Mouse (Mus musculus) 416B (cell line): ENCODE results near the gene Ttc34.

Experiments used
- DNase-seq: peaks from one replicate; pipeline ENCODE4 v3.0.0; 2011; ENCODE audit warnings: low read depth

Gene Ttc34

DNA sequence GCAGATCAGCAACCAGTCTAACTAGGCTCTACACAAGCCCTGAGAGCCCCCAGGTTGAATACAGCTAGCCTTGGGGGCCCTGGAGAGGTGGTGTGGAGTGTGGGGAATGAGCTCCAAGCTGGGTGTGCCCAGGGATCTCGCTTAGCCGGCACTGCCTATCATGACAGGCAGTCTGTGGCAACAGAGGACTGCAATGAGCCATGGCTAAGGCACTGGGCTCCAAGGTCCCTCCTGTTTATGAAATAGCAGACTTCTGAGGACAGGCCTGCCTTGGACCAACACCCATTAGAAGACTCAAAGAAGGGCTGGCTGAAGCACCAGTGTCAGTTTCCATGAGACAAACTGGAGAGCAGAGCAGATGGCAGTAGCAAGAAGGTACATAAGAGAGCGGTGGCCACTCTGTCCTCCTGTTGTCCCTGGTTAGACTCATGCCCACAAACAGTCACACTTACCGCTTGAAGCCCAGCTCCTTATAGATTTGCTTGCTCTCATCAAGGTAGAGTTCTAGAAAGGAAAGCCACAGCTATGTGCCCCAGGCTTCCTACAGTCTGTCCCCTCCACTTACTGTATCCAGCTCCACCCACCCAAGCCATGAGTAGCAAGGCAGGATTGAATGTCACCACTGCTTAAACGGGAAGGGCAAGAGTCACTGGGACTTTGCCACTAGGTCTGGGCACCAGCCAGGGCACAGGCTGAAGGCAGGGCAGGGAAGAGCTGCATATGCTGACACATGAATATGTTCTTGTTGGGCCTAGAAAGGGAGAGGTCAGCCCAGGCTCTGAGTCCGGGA lies 60.6 kb downstream of the Ttc34 start:
- no peak for DNase-seq

DNA sequence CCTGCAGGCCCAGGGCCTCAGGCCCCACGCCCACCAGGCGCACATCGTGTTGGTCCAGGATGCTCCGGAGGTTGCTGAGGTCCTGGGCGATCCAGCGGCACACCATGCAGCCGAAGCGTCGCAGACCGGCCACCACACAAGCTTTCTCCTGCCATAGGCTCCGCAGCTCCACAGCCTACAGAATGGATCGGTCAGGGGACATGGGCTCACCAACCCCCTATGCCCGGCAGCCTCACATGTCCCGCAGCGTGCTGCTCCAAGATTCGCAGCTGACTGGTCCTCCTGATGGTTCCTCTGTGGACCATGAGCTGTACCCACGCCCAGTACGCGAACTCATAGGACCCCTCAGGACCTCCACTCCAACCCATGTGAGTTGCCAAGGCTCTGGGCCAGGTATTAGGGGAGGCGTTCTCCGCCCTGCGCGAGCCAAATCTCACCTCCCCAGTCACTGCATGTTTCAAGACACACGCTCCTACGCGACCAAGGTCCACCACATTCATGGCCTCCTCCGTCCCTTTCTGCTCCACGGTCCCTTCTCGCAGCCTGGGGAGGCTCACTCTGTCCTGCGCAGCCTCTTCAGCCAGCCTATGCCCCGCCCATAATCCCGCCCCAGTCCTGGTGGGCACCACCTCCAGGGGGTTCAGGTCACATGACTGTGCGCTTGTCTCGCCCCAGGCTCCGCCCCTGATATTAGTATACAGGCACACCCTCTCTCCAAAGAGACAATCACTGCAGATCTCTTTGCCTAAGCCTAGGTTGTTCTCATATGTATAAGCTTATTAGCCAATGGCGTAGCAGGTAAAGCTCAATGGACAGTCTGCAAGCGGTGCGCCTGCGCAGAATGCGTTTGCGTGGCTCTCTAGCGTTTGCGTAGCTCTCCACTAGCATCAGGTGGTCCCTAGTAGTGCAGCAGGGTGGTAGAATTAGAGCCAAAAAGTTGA lies 61.5 kb downstream of the Ttc34 start, which contains the start of gene Fam213b:
Gene Fam213b, minus strand, starts transcription at position 630 of the 941 bp plus-strand sequence.
- no peak for DNase-seq

- no peak for DNase-seq
Observed at GRCm38 (mm10) chr4:154902371-154902770, 65.1 kb downstream of the Ttc34 start.

- DNase-seq, result no peak
Observed at GRCm38 (mm10) chr4:154904185-154905071, 67.2 kb downstream of the Ttc34 start.

DNA sequence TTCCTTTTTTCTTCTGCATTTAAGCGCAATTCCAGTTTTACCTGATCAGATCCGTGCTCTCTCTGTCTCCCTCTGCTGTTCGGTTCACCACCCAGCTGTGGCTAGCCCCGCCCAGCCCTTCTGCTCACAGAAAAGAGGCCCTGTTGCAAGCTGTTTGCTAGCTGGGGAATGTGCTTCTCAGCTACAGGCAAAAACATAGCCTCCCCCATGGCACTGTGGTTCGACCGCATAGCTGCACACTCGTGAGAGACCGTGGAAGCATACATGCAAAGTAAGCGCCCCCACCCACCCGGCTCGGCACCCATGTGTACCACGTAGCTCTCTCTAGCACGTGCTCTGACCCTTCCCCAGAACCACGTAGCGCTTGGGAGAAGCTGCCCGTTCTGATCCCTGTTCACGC lies 70.6 kb downstream of the Ttc34 start:
- DNase-seq, result peak; percentile 68

- peak; percentile 70 for DNase-seq
Observed at GRCm38 (mm10) chr4:154908490-154908889, 71.2 kb downstream of the Ttc34 start.

GRCm38 (mm10) chr4:154910606-154911522 lies 73.6 kb downstream of the Ttc34 start:
- DNase-seq, result peak; percentile 79

- DNase-seq, result no peak
Observed at GRCm38 (mm10) chr4:154911644-154912043, 74.4 kb downstream of the Ttc34 start.

GRCm38 (mm10) chr4:154913845-154914244 lies 76.6 kb downstream of the Ttc34 start:
- no peak for DNase-seq

DNA sequence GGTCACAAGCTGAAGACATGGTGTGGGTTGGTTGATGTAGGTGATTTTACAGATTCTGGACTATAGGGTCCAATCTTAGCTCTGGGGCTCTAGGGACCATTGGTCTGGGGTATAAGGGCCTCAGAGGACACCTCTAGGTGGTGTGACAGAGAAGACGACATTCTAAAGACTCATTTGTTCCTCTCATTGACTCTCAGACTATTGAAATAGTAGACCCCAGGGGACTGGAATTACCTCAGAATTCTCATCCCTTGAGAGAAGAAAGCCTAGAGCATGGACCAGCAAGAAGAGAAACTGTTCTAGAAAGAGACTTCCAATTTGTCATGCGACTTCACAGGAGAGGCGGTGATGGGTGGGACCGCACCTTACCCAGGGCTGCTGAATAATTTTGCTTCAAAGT lies 77.0 kb downstream of the Ttc34 start:
- DNase-seq, result no peak

DNA sequence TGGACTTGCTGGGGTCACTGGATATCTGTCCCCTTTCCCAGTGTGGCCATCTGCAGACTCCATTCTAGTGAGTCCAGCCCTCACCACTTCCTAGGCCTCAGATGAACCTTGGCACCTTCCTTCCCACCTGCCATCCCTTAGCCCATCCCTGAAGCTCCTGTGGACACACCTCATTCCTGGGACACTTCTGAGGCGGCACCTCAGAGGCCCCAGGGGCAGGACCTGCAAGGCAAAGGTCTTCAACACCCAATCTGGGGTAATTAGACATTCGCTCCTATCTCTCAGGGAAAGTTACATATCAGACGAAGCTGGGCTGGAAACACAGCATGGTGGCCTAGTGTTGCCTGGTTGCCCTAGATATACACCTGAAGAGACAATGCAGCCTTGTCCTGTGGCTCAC lies 77.4 kb downstream of the Ttc34 start:
- DNase-seq, result no peak

GRCm38 (mm10) chr4:154915286-154915685 lies 78.0 kb downstream of the Ttc34 start:
- no peak for DNase-seq

- DNase-seq, result no peak
Observed at GRCm38 (mm10) chr4:154916662-154917061, 79.4 kb downstream of the Ttc34 start.
